Mouse (Mus musculus) right cerebral cortex, adult 18-20 months (tissue): ENCODE measurements around the gene Tlr13.
"Not testable (repeated sequence)": the region's sequence is repeated elsewhere in the genome, so short reads cannot be mapped to it uniquely, and the experiment has no call there.

Experiments used
- DNase-seq: peaks from one replicate; pipeline ENCODE4 v3.0.0; 2022; ENCODE audit warnings: mixed read lengths

Gene Tlr13

DNA sequence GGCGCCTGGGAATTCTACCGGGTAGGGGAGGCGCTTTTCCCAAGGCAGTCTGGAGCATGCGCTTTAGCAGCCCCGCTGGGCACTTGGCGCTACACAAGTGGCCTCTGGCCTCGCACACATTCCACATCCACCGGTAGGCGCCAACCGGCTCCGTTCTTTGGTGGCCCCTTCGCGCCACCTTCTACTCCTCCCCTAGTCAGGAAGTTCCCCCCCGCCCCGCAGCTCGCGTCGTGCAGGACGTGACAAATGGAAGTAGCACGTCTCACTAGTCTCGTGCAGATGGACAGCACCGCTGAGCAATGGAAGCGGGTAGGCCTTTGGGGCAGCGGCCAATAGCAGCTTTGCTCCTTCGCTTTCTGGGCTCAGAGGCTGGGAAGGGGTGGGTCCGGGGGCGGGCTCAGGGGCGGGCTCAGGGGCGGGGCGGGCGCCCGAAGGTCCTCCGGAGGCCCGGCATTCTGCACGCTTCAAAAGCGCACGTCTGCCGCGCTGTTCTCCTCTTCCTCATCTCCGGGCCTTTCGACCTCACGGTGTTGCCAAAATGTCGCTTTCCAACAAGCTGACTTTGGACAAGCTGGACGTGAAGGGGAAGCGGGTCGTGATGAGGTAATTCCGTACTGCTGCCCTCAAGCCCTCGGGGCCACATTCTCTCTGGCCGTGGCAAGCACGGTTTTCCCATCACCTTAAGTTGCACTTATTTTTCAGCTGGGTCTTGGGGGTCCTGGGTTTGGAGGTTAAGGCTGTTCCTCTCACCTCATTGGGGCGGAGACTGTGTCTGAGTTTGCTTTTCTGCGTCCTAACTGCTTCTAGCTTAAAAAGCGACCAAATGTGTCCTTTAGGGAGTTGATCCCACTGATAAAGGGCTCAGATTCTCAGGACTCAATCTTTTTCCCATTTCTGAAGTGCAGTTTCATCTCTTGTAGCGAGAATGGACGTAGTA, 44.0 kb downstream of the Tlr13 start, which contains the start of gene Pgk1:
Gene Pgk1, plus strand, starts transcription at position 388 of the 937 bp plus-strand sequence.
- DNase-seq, result peak; percentile 95

DNA sequence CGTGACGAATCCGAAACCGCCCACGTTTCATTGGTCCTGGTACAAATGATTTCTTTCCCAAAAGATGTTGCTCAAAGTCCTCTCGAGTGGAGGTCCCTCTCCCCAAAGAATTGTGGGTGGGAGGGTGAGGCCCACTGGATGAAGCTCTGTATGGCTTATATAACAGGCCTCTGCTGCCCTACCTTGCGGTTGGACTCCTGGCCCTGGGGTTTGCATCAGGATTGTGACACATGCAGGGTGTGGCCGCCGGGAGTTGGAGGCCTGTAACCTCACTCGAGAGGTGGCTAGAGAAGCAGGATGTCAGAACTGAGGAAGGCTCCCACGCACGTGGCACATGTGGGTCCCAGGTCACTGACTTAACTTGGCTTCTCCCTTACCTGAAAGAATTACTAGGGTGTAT, 44.7 kb downstream of the Tlr13 start:
- peak; percentile 9 for DNase-seq

DNA sequence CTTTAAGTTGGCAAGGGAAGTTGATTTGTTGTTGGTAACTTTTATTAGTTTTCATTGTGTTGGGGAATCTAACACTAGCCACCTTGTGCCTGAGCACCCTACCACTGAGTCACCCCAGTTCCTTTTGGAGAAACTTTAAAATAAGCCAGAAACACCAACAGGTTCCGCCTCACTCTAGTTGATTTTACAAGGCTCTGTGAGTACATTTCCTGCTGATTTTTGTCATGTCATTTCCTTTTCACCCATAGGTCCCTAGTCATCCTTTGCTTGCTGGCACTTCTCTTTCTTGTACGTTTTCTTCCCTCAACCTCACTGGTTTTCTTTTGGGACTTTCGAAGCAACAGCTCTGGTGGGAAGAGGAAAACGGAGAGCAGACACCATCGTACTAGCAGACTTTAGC, 46.4 kb downstream of the Tlr13 start:
- DNase-seq, result no peak

DNA sequence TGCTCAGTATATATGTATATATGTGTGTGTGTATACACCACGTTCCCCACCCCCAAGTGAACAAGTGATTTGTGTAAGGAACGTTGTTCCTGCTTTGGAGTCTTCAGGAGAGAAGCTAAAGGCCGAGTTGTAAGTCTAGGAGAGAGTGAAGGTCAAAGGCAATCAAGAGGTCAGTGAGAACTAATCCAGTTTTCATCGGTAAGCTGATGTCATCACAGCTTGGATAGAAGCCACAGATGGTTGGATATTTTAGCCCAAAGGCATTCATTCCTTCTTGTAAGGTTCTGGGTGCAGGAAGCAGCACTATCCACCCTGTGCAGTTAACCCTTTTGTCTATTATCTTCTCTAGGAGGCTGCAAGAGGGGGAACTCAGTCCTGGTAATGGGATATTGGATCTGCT, 47.1 kb downstream of the Tlr13 start:
- no peak for DNase-seq

DNA sequence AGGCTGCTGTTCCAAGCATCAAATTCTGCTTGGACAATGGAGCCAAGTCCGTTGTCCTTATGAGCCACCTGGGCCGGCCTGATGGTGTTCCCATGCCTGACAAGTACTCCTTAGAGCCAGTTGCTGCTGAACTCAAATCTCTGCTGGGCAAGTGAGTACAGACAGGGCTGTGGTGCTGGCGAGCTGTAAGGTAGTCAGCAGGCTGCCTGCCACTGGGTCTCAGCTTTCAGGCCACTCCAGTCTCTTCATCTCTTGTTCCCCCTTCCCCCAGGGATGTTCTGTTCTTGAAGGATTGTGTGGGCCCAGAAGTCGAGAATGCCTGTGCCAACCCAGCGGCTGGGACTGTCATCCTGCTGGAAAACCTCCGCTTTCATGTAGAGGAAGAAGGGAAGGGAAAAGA, 51.4 kb downstream of the Tlr13 start:
- DNase-seq, result not testable (repeated sequence)

DNA sequence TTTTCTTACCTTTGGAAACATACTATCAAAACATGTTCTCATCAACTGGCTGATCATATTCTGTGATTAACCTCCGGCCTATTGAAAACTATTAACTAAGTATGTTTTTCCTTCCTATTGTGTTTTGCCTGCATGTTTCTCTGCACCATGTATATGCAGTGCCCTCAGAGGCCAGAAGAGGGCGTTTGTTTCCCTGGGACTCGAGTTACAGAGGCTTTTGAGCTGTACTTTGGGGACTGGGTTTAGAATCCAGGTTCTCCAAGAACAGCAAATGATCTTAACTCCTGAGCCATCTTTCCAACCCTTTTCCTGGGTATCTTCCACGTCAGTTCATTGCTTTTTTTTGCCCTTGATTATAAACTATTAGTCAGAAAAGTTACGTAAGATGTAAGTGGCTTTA, 54.3 kb downstream of the Tlr13 start:
- no peak for DNase-seq

DNA sequence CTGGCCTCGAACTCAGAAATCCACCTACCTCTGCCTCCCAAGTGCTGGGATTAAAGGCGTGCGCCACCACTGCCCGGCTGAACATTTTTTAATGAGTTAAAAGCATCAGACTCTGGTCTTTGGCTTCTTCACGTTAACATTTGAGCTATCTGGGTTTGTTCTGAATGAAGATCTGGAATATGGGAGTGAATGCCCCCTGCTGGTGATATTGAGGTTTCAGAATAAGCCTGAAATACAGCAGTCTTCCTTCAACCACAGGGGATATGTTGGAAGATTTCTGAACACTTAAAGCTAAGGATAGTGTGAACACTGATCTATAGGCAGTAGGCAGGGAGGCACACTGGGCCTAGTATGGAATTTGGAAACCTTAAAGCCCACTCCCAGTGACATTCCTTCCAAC, 55.9 kb downstream of the Tlr13 start:
- no peak for DNase-seq

DNA sequence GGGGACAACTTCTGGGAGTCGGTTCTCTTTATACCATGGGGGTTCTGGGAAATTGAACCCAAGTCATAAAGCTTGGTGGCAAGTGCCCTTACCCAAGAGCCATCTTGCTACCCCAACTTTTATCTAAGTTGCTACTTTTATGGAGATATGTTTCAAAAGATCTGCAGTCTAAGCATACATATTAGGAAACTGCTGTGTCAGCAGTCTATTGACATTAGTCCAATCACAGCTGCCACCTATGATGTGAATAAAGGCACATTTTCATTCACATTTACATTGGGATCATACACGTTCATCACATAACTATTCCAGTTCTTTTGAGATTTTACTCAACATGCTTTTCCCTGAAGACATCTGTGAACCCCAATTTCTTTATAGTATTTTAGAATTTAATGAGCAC, 66.1 kb downstream of the Tlr13 start:
- no peak for DNase-seq
